Comparison of ENCODE assay signal across 23 mouse cellular contexts in the genomic region with DNA sequence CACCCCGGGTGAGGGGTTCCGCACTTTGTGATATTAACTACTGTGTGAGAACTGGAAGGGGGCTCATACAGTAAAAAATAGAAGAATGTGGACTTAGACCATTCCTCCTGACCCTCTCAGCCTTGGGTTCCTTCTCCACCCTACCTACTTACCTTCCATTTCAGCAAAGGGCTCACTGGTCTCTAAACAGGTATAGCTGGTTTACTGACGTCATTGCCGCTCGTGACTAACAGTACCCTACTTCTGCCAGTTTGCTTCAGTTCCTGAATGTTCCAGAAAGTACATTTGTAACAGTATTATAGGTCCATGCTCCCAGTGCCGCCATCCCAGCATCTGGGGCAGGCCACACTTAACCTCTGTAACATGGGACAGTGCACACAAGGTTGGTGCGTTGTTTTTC. TPM values are rescaled to one million over a fixed set of nuclear protein-coding genes. Genes with fewer than 3 reads are reported as not detected.
DNase-seq lines count a peak whose midpoint lies in the region; ATAC-seq and TF ChIP-seq lines count a peak whose summit lies in the region.
"Had no signal": no experiment of that assay in that cellular context is flagged by ENCODE, and none has a peak within 500 bp of the region (broad histone marks: within the 10 kb centered on the region; RNA-seq: fewer than 3 reads in every experiment).

No protein-coding gene starts in this region.

- H3K4me1 ChIP-seq in heart, embryonic 15.5 days (replicated peaks), result peaks cover 53% of the 10 kb centered on the region
- peaks cover 19% of the 10 kb centered on the region for H3K4me1 ChIP-seq in lung, embryonic 16.5 days (replicated peaks; ENCODE audit: control insufficient read depth, insufficient read depth, low read length)
- H3K4me1 ChIP-seq in lung, adult 2 months (ENCODE audit: control insufficient read depth, insufficient read depth, low read length), result peaks cover 7% of the 10 kb centered on the region; the same call in 1 of the 2 replicates
- H3K4me1 ChIP-seq in embryonic facial prominence, embryonic 14.5 days (ENCODE audit: control insufficient read depth, insufficient read depth, low read length), result peaks cover 21% of the 10 kb centered on the region
- H3K4me1 ChIP-seq in stomach, embryonic 16.5 days (ENCODE audit: control insufficient read depth, insufficient read depth, low read length), result peaks cover 21% of the 10 kb centered on the region

- no peak for DNase-seq in heart, postnatal 14 days
- DNase-seq in lung, adult 2 months, result no peak
- no peak for DNase-seq in embryonic facial prominence, embryonic 14.5 days (ENCODE audit: low spot score)
- no peak for DNase-seq in thymus, postnatal 4 days
- DNase-seq: cerebellum, adult 8-10 months; midbrain, embryonic 14.5 days had no signal

- no peak overlapping the region for H3K4me2 ChIP-seq in heart, embryonic 15.5 days
- H3K4me2 ChIP-seq in lung, embryonic 16.5 days (ENCODE audit: low read depth, low read length), result no peak overlapping the region
- no peak overlapping the region for H3K4me2 ChIP-seq in embryonic facial prominence, embryonic 14.5 days (ENCODE audit: low read depth, low read length)
- H3K4me2 ChIP-seq in stomach, embryonic 16.5 days (ENCODE audit: low read depth, low read length), result no peak overlapping the region
- H3K4me2 ChIP-seq: embryonic facial prominence, embryonic 12.5 days; heart, embryonic 11.5 days; liver, embryonic 12.5 days; lung, embryonic 14.5 days; neural tube, embryonic 15.5 days had no signal

- TF ChIP-seq POLR2A in lung, adult 2 months (IDR thresholded peaks at IDR 0.05; ENCODE audit: borderline replicate concordance, extremely low read depth, low read depth, low read length), result no peak

- intact Hi-C loops in heart, postnatal 14 days (cut with DNase I), result no loop called here

- 0 out of 2 replicates have a peak overlapping the region, but pooled peaks have one; percentile 35 for H3K27ac ChIP-seq in heart, embryonic 15.5 days
- no peak overlapping the region for H3K27ac ChIP-seq in lung, embryonic 16.5 days (ENCODE audit: low read length)
- 0 out of 2 replicates have a peak overlapping the region, but pooled peaks have one; percentile 10 for H3K27ac ChIP-seq in embryonic facial prominence, embryonic 14.5 days (replicated peaks; ENCODE audit: low read depth, low read length)
- H3K27ac ChIP-seq in stomach, embryonic 16.5 days (ENCODE audit: low read length), result peak overlapping the region; percentile 35; the same call in 1 of the 2 replicates
- H3K27ac ChIP-seq: embryonic facial prominence, embryonic 12.5 days; forebrain, embryonic 10.5 days; liver, embryonic 12.5 days; neural tube, embryonic 15.5 days had no signal

- 88% methylated on average over 7 of the region's 7 CpGs for WGBS in heart, embryonic 15.5 days
- WGBS in lung, embryonic 16.5 days, result 82% methylated on average over 7 of the region's 7 CpGs
- 79% methylated on average over 7 of the region's 7 CpGs for WGBS in lung, adult 2 months
- WGBS in embryonic facial prominence, embryonic 14.5 days, result 88% methylated on average over 7 of the region's 7 CpGs
- WGBS in stomach, embryonic 16.5 days, result 89% methylated on average over 7 of the region's 7 CpGs

- H3K27me3 ChIP-seq in heart, embryonic 15.5 days, result no peaks in the 10 kb centered on the region
- H3K27me3 ChIP-seq in lung, embryonic 16.5 days (ENCODE audit: control insufficient read depth, insufficient read depth, low read depth, low read length), result no peaks in the 10 kb centered on the region
- no peaks in the 10 kb centered on the region for H3K27me3 ChIP-seq in embryonic facial prominence, embryonic 14.5 days (replicated peaks; ENCODE audit: control insufficient read depth, insufficient read depth, low read length)
- H3K27me3 ChIP-seq in stomach, embryonic 16.5 days (ENCODE audit: control insufficient read depth, insufficient read depth, low read length), result no peaks in the 10 kb centered on the region
- H3K27me3 ChIP-seq: CH12.LX; embryonic facial prominence, embryonic 12.5 days; liver, embryonic 12.5 days; neural tube, embryonic 15.5 days had no signal

- no peak for TF ChIP-seq CTCF in lung, adult 2 months (IDR thresholded peaks at IDR 0.05; ENCODE audit: insufficient read depth, low read length)

- H3K4me3 ChIP-seq in heart, embryonic 15.5 days, result no peak overlapping the region
- no peak overlapping the region for H3K4me3 ChIP-seq in lung, embryonic 16.5 days (ENCODE audit: low read length)
- no peak overlapping the region for H3K4me3 ChIP-seq in lung, adult 2 months (replicated peaks; ENCODE audit: extremely low read depth, low read depth, low read length)
- no peak overlapping the region for H3K4me3 ChIP-seq in embryonic facial prominence, embryonic 14.5 days (ENCODE audit: low read depth, low read length)
- no peak overlapping the region for H3K4me3 ChIP-seq in stomach, embryonic 16.5 days (replicated peaks; ENCODE audit: low read length)
- H3K4me3 ChIP-seq: embryonic facial prominence, embryonic 12.5 days; forebrain, embryonic 10.5 days; liver, embryonic 12.5 days; megakaryocyte, embryonic 14.5 days; neural tube, embryonic 15.5 days had no signal

- H3K9me3 ChIP-seq in heart, embryonic 15.5 days (replicated peaks), result no peaks in the 10 kb centered on the region
- no peaks in the 10 kb centered on the region for H3K9me3 ChIP-seq in lung, embryonic 16.5 days (ENCODE audit: control insufficient read depth, low read length)
- no peaks in the 10 kb centered on the region for H3K9me3 ChIP-seq in embryonic facial prominence, embryonic 14.5 days (ENCODE audit: control insufficient read depth, low read length)
- H3K9me3 ChIP-seq in stomach, embryonic 16.5 days (replicated peaks; ENCODE audit: control insufficient read depth, low read length), result no peaks in the 10 kb centered on the region
- H3K9me3 ChIP-seq: embryonic facial prominence, embryonic 12.5 days; forebrain, embryonic 10.5 days; liver, embryonic 12.5 days; megakaryocyte, embryonic 14.5 days; neural tube, embryonic 15.5 days had no signal

- ATAC-seq in heart, embryonic 15.5 days (replicated peaks; ENCODE audit: insufficient number of reproducible peaks, insufficient read depth, low FRiP score, low read depth), result no peak
- peak; percentile 3; the same call in 1 of the 2 replicates for ATAC-seq in lung, embryonic 16.5 days (ENCODE audit: low read depth)
- ATAC-seq in embryonic facial prominence, embryonic 14.5 days (ENCODE audit: low read depth), result no peak
- no peak for ATAC-seq in stomach, embryonic 16.5 days (ENCODE audit: insufficient read depth, low FRiP score)
- ATAC-seq: forebrain, postnatal 0 days; hindbrain, embryonic 16.5 days; intestine, embryonic 16.5 days; liver, embryonic 12.5 days had no signal

- H3K9ac ChIP-seq in heart, embryonic 15.5 days, result no peak overlapping the region
- H3K9ac ChIP-seq in lung, embryonic 16.5 days (ENCODE audit: low read length), result no peak overlapping the region
- H3K9ac ChIP-seq in embryonic facial prominence, embryonic 14.5 days (ENCODE audit: low read depth, low read length), result no peak overlapping the region
- no peak overlapping the region for H3K9ac ChIP-seq in stomach, embryonic 16.5 days (ENCODE audit: low read length)
- H3K9ac ChIP-seq: embryonic facial prominence, embryonic 12.5 days; forebrain, postnatal 0 days; liver, embryonic 12.5 days; lung, embryonic 14.5 days; neural tube, embryonic 15.5 days had no signal

- H3K36me3 ChIP-seq in heart, embryonic 15.5 days, result no peaks in the 10 kb centered on the region
- no peaks in the 10 kb centered on the region for H3K36me3 ChIP-seq in lung, embryonic 16.5 days (ENCODE audit: control insufficient read depth, insufficient read depth, low read length)
- H3K36me3 ChIP-seq in embryonic facial prominence, embryonic 14.5 days (ENCODE audit: control insufficient read depth, insufficient read depth, low read length), result no peaks in the 10 kb centered on the region
- H3K36me3 ChIP-seq in stomach, embryonic 16.5 days (ENCODE audit: control insufficient read depth, insufficient read depth, low read length), result no peaks in the 10 kb centered on the region
- H3K36me3 ChIP-seq: embryonic facial prominence, embryonic 12.5 days; forebrain, embryonic 10.5 days; liver, embryonic 12.5 days; neural tube, embryonic 15.5 days had no signal

RNA-seq across cellular contexts. Expression of a gene that starts 12.5 kb away (rescaled TPM):
- 14.6 and 18.0 TPM in 2 replicates for polyA plus RNA-seq in heart, embryonic 15.5 days (2015; fragmentation: Nextera tagmentation; extraction: Ambion mirVana)
- total RNA-seq in heart, postnatal 14 days (2021), result 10 to 100 TPM; 25.9 to 28.0 TPM
- polyA plus RNA-seq in lung, embryonic 16.5 days (2015; fragmentation: Nextera tagmentation; extraction: Ambion mirVana), result 13.8 and 14.5 TPM in 2 replicates
- 26.0 and 31.7 TPM in 2 replicates for polyA plus RNA-seq in lung, adult 2 months (2012; rRNA removed)
- 18.7 and 20.8 TPM in 2 replicates for polyA plus RNA-seq in embryonic facial prominence, embryonic 14.5 days (2014; fragmentation: Nextera tagmentation; extraction: Ambion mirVana)
- 13.4 and 14.8 TPM in 2 replicates for polyA plus RNA-seq in stomach, embryonic 16.5 days (2015; fragmentation: Nextera tagmentation; extraction: Ambion mirVana)

RNA-seq across cellular contexts. Expression of a gene that starts 13.1 kb away (rescaled TPM):
- polyA plus RNA-seq in heart, embryonic 15.5 days (2015; fragmentation: Nextera tagmentation; extraction: Ambion mirVana), result 19.7 and 22.5 TPM in 2 replicates
- total RNA-seq in heart, postnatal 14 days (2021), result 10 to 100 TPM; 16.7 to 21.2 TPM
- polyA plus RNA-seq in lung, embryonic 16.5 days (2015; fragmentation: Nextera tagmentation; extraction: Ambion mirVana), result 30.2 and 31.8 TPM in 2 replicates
- 53.7 and 57.0 TPM in 2 replicates for polyA plus RNA-seq in lung, adult 2 months (2012; rRNA removed)
- 27.5 and 35.2 TPM in 2 replicates for polyA plus RNA-seq in embryonic facial prominence, embryonic 14.5 days (2014; fragmentation: Nextera tagmentation; extraction: Ambion mirVana)
- 27.6 and 31.5 TPM in 2 replicates for polyA plus RNA-seq in stomach, embryonic 16.5 days (2015; fragmentation: Nextera tagmentation; extraction: Ambion mirVana)

RNA-seq across cellular contexts. Expression of a gene that starts 41.8 kb away (rescaled TPM):
- 0.25 TPM in 1 of 2 replicates, not detected in the other for polyA plus RNA-seq in heart, embryonic 15.5 days (2015; fragmentation: Nextera tagmentation; extraction: Ambion mirVana)
- total RNA-seq in heart, postnatal 14 days (2021), result not detected
- 0.28 and 0.84 TPM in 2 replicates for polyA plus RNA-seq in lung, embryonic 16.5 days (2015; fragmentation: Nextera tagmentation; extraction: Ambion mirVana)
- polyA plus RNA-seq in lung, adult 2 months (2012; rRNA removed), result 0.14 and 0.20 TPM in 2 replicates
- polyA plus RNA-seq in embryonic facial prominence, embryonic 14.5 days (2014; fragmentation: Nextera tagmentation; extraction: Ambion mirVana), result 6.6 and 7.8 TPM in 2 replicates
- 0.84 TPM in 1 of 2 replicates, not detected in the other for polyA plus RNA-seq in stomach, embryonic 16.5 days (2015; fragmentation: Nextera tagmentation; extraction: Ambion mirVana)
- total RNA-seq: CH12.LX; forebrain, postnatal 0 days; hematopoietic stem cell, adult 5-6 weeks had no signal
- polyA plus RNA-seq: forebrain, embryonic 10.5 days; heart, embryonic 11.5 days had no signal

RNA-seq across cellular contexts. Expression of a gene that starts 51.4 kb away (rescaled TPM):
- 0.44 and 0.80 TPM in 2 replicates for polyA plus RNA-seq in heart, embryonic 15.5 days (2015; fragmentation: Nextera tagmentation; extraction: Ambion mirVana)
- 1 to 10 TPM; 1.4 to 2.3 TPM for total RNA-seq in heart, postnatal 14 days (2021)
- 1.3 and 2.9 TPM in 2 replicates for polyA plus RNA-seq in lung, embryonic 16.5 days (2015; fragmentation: Nextera tagmentation; extraction: Ambion mirVana)
- 7.6 and 8.7 TPM in 2 replicates for polyA plus RNA-seq in lung, adult 2 months (2012; rRNA removed)
- 1.0 and 1.9 TPM in 2 replicates for polyA plus RNA-seq in embryonic facial prominence, embryonic 14.5 days (2014; fragmentation: Nextera tagmentation; extraction: Ambion mirVana)
- polyA plus RNA-seq in stomach, embryonic 16.5 days (2015; fragmentation: Nextera tagmentation; extraction: Ambion mirVana), result 3.5 and 3.6 TPM in 2 replicates
- total RNA-seq: CH12.LX had no signal

RNA-seq across cellular contexts. Expression of a gene that starts 58.0 kb away (rescaled TPM):
- not detected in 2 replicates for polyA plus RNA-seq in heart, embryonic 15.5 days (2015; fragmentation: Nextera tagmentation; extraction: Ambion mirVana)
- under 1 TPM in 1 of 2 experiments, not detected in 1; 0.32 TPM for total RNA-seq in heart, postnatal 14 days (2021)
- polyA plus RNA-seq in lung, embryonic 16.5 days (2015; fragmentation: Nextera tagmentation; extraction: Ambion mirVana), result not detected in 2 replicates
- polyA plus RNA-seq in lung, adult 2 months (2012; rRNA removed), result 1.1 and 1.4 TPM in 2 replicates
- 0.25 TPM in 1 of 2 replicates, not detected in the other for polyA plus RNA-seq in embryonic facial prominence, embryonic 14.5 days (2014; fragmentation: Nextera tagmentation; extraction: Ambion mirVana)
- not detected in 2 replicates for polyA plus RNA-seq in stomach, embryonic 16.5 days (2015; fragmentation: Nextera tagmentation; extraction: Ambion mirVana)
- total RNA-seq: CH12.LX; hematopoietic stem cell, adult 5-6 weeks had no signal
- polyA plus RNA-seq: embryonic facial prominence, embryonic 12.5 days; forebrain, embryonic 10.5 days; forebrain, postnatal 0 days; heart, embryonic 11.5 days; hindbrain, embryonic 16.5 days; limb, embryonic 11.5 days; lung, embryonic 14.5 days; midbrain, embryonic 14.5 days; neural tube, embryonic 15.5 days; thymus, postnatal 0 days had no signal
